Mouse (Mus musculus) midbrain, embryonic 12.5 days (tissue): ENCODE measurements around the gene Rprd1b. TPM values are rescaled to one million over a fixed set of nuclear protein-coding genes. Genes with fewer than 3 reads are reported as not detected.

Source experiments
- ATAC-seq: fragments of 200-750 bp; cut with Nextera tagmentation; 2 replicates; pipeline ENCODE4 v1.8.0; 2017; ENCODE audit warnings: low read depth, moderate TSS enrichment, moderate library complexity; ENCODE audit not compliant: low FRiP score
- H3K27ac ChIP-seq: fragments of 300-500 bp; sonication (generic); replicated peaks from 2 replicates; pipeline ENCODE4 v1.5.1; 2016; ENCODE audit warnings: mild to moderate bottlenecking
- H3K27me3 ChIP-seq: fragments of 300-500 bp; sonication (generic); 2 replicates; pipeline ENCODE4 v1.6.1; 2016; ENCODE audit warnings: mild to moderate bottlenecking
- H3K36me3 ChIP-seq: fragments of 300-500 bp; sonication (generic); 2 replicates; pipeline ENCODE4 v1.6.1; 2016
- H3K4me1 ChIP-seq: fragments of 300-500 bp; sonication (generic); 2 replicates; pipeline ENCODE4 v1.6.1; 2016
- H3K4me2 ChIP-seq: fragments of 300-500 bp; sonication (generic); replicated peaks from 2 replicates; pipeline ENCODE4 v1.6.1; 2016; ENCODE audit warnings: mild to moderate bottlenecking, moderate library complexity
- H3K4me3 ChIP-seq: fragments of 300-500 bp; sonication (generic); 2 replicates; pipeline ENCODE4 v1.5.1; 2016; ENCODE audit warnings: mild to moderate bottlenecking
- H3K9ac ChIP-seq: fragments of 300-500 bp; sonication (generic); replicated peaks from 2 replicates; pipeline ENCODE4 v1.6.1; 2016; ENCODE audit warnings: mild to moderate bottlenecking, moderate library complexity
- H3K9me3 ChIP-seq: fragments of 300-500 bp; sonication (generic); 2 replicates; pipeline ENCODE4 v1.6.1; 2016; ENCODE audit warnings: mild to moderate bottlenecking
- WGBS: fragments of 180-500 bp; shearing (Covaris S2); methylation state at CpG from one replicate; pipeline ENCODE4 v1.1.7; 2016; 5-methylcytosine and 5-hydroxymethylcytosine counted together
- polyA plus RNA-seq: library from polyadenylated mRNA; unstranded; fragments of >200 nt; fragmentation: Nextera tagmentation; extraction: Ambion mirVana; gene quantifications from 2 replicates; pipeline ENCODE4 v1.2.1, GENCODE M21; 2016

Rprd1b gene
- polyA plus RNA-seq, 1 experiment from 2014 or later, result 57.9 TPM

GRCm38 (mm10) chr2:158067260-158067824, 39.0 kb downstream of the Rprd1b start:
- no peak overlapping the region for H3K9ac ChIP-seq
- peaks cover 53% of the 10 kb centered on the region for H3K36me3 ChIP-seq

GRCm38 (mm10) chr2:158068444-158068971, 40.2 kb downstream of the Rprd1b start:
- Histone ChIP-seq H3K27me3 (no peaks in the 10 kb centered on the region), H3K9ac (no peak overlapping the region), H3K4me2 (no peak overlapping the region), H3K36me3 (peaks cover 50% of the 10 kb centered on the region), H3K27ac (no peak overlapping the region), H3K9me3 (no peaks in the 10 kb centered on the region), H3K4me1 (no peaks in the 10 kb centered on the region), H3K4me3 (no peak overlapping the region)
- ATAC-seq, result no peak

More at GRCm38 (mm10) chr2:158067260-158067824, 39.0 kb downstream of the Rprd1b start:
- no peaks in the 10 kb centered on the region for H3K9me3 ChIP-seq
- 96% methylated on average over 5 of the region's 5 CpGs for WGBS
- no peak overlapping the region for H3K4me2 ChIP-seq
- H3K27ac ChIP-seq, result no peak overlapping the region
- H3K4me3 ChIP-seq, result no peak overlapping the region
- no peak for ATAC-seq
- H3K27me3 ChIP-seq, result no peaks in the 10 kb centered on the region
- no peaks in the 10 kb centered on the region for H3K4me1 ChIP-seq

- peaks cover 53% of the 10 kb centered on the region for H3K36me3 ChIP-seq
- H3K4me2 ChIP-seq, result no peak overlapping the region
- WGBS, result 87% methylated on average over 3 of the region's 3 CpGs
- no peaks in the 10 kb centered on the region for H3K4me1 ChIP-seq
- H3K9me3 ChIP-seq, result no peaks in the 10 kb centered on the region
- H3K9ac ChIP-seq, result no peak overlapping the region
- ATAC-seq, result no peak
- no peaks in the 10 kb centered on the region for H3K27me3 ChIP-seq
- H3K27ac ChIP-seq, result no peak overlapping the region
- H3K4me3 ChIP-seq, result no peak overlapping the region
Measured at GRCm38 (mm10) chr2:158070885-158071632, 42.8 kb downstream of the Rprd1b start.

GRCm38 (mm10) chr2:158071633-158071995, 43.3 kb downstream of the Rprd1b start:
- no peaks in the 10 kb centered on the region for H3K4me1 ChIP-seq
- no peak for ATAC-seq
- H3K27me3 ChIP-seq, result no peaks in the 10 kb centered on the region
- 91% methylated on average over 5 of the region's 5 CpGs for WGBS
- H3K9me3 ChIP-seq, result no peaks in the 10 kb centered on the region
- H3K4me3 ChIP-seq, result no peak overlapping the region
- H3K9ac ChIP-seq, result no peak overlapping the region
- no peak overlapping the region for H3K4me2 ChIP-seq
- H3K36me3 ChIP-seq, result peaks cover 53% of the 10 kb centered on the region
- H3K27ac ChIP-seq, result no peak overlapping the region

GRCm38 (mm10) chr2:158074835-158075234, 46.5 kb downstream of the Rprd1b start:
- ATAC-seq, result no peak
- 91% methylated on average over 5 of the region's 5 CpGs for WGBS
- Histone ChIP-seq H3K9ac (no peak overlapping the region), H3K9me3 (no peaks in the 10 kb centered on the region), H3K4me3 (no peak overlapping the region), H3K4me1 (no peaks in the 10 kb centered on the region), H3K4me2 (no peak overlapping the region), H3K27me3 (no peaks in the 10 kb centered on the region), H3K27ac (no peak overlapping the region), H3K36me3 (peaks cover 61% of the 10 kb centered on the region)

GRCm38 (mm10) chr2:158076690-158077089, 48.4 kb downstream of the Rprd1b start:
- ATAC-seq, result no peak
- H3K4me2 ChIP-seq, result no peak overlapping the region
- H3K4me3 ChIP-seq, result no peak overlapping the region
- H3K9me3 ChIP-seq, result no peaks in the 10 kb centered on the region
- 90% methylated on average over 6 of the region's 6 CpGs for WGBS
- peaks cover 43% of the 10 kb centered on the region for H3K36me3 ChIP-seq
- H3K9ac ChIP-seq, result no peak overlapping the region
- H3K4me1 ChIP-seq, result no peaks in the 10 kb centered on the region
- no peak overlapping the region for H3K27ac ChIP-seq
- no peaks in the 10 kb centered on the region for H3K27me3 ChIP-seq

GRCm38 (mm10) chr2:158077981-158078380, 49.7 kb downstream of the Rprd1b start:
- no peak overlapping the region for H3K27ac ChIP-seq
- H3K4me1 ChIP-seq, result no peaks in the 10 kb centered on the region
- WGBS, result 75% methylated on average over 2 of the region's 2 CpGs
- no peak overlapping the region for H3K4me3 ChIP-seq
- ATAC-seq, result no peak
- no peak overlapping the region for H3K4me2 ChIP-seq
- H3K36me3 ChIP-seq, result peaks cover 37% of the 10 kb centered on the region
- no peaks in the 10 kb centered on the region for H3K27me3 ChIP-seq
- H3K9me3 ChIP-seq, result no peaks in the 10 kb centered on the region
- no peak overlapping the region for H3K9ac ChIP-seq

GRCm38 (mm10) chr2:158078971-158079370, 50.7 kb downstream of the Rprd1b start:
- H3K4me1 ChIP-seq, result no peaks in the 10 kb centered on the region
- no peak overlapping the region for H3K27ac ChIP-seq
- no peak overlapping the region for H3K4me3 ChIP-seq
- H3K9me3 ChIP-seq, result no peaks in the 10 kb centered on the region
- ATAC-seq, result no peak
- H3K9ac ChIP-seq, result no peak overlapping the region
- H3K27me3 ChIP-seq, result no peaks in the 10 kb centered on the region
- WGBS, result 78% methylated on average over 7 of the region's 7 CpGs
- no peak overlapping the region for H3K4me2 ChIP-seq
- H3K36me3 ChIP-seq, result peaks cover 37% of the 10 kb centered on the region

GRCm38 (mm10) chr2:158079843-158080395, 51.6 kb downstream of the Rprd1b start:
- Histone ChIP-seq H3K4me2 (no peak overlapping the region), H3K9ac (no peak overlapping the region), H3K36me3 (peaks cover 32% of the 10 kb centered on the region), H3K4me3 (no peak overlapping the region), H3K27me3 (no peaks in the 10 kb centered on the region), H3K4me1 (no peaks in the 10 kb centered on the region), H3K27ac (no peak overlapping the region), H3K9me3 (no peaks in the 10 kb centered on the region)
- no peak for ATAC-seq
- 60% methylated on average over 9 of the region's 9 CpGs for WGBS

- Histone ChIP-seq H3K4me1 (no peaks in the 10 kb centered on the region), H3K9me3 (no peaks in the 10 kb centered on the region), H3K9ac (no peak overlapping the region), H3K4me3 (no peak overlapping the region), H3K4me2 (no peak overlapping the region), H3K27me3 (no peaks in the 10 kb centered on the region), H3K36me3 (peaks cover 23% of the 10 kb centered on the region), H3K27ac (no peak overlapping the region)
- ATAC-seq, result no peak
- WGBS, result 88% methylated on average over 9 of the region's 9 CpGs
Measured at GRCm38 (mm10) chr2:158080622-158081241, 52.4 kb downstream of the Rprd1b start.

- no peaks in the 10 kb centered on the region for H3K36me3 ChIP-seq
- H3K4me3 ChIP-seq, result no peak overlapping the region
- no peaks in the 10 kb centered on the region for H3K27me3 ChIP-seq
- H3K4me2 ChIP-seq, result no peak overlapping the region
- no peak for ATAC-seq
- no peaks in the 10 kb centered on the region for H3K4me1 ChIP-seq
- no peak overlapping the region for H3K27ac ChIP-seq
- WGBS, result 47% methylated on average over 8 of the region's 8 CpGs
- no peaks in the 10 kb centered on the region for H3K9me3 ChIP-seq
- H3K9ac ChIP-seq, result no peak overlapping the region
Measured at GRCm38 (mm10) chr2:158084486-158084885, 56.2 kb downstream of the Rprd1b start.

- Histone ChIP-seq H3K4me1 (peaks cover 4% of the 10 kb centered on the region; the same call in 1 of the 2 replicates), H3K4me2 (no peak overlapping the region), H3K27ac (no peak overlapping the region), H3K27me3 (no peaks in the 10 kb centered on the region), H3K9ac (no peak overlapping the region), H3K9me3 (no peaks in the 10 kb centered on the region), H3K4me3 (no peak overlapping the region), H3K36me3 (no peaks in the 10 kb centered on the region)
- ATAC-seq, result no peak
- WGBS, result 94% methylated on average over 4 of the region's 4 CpGs
Measured at GRCm38 (mm10) chr2:158090096-158090495, 61.8 kb downstream of the Rprd1b start.
